Mouse (Mus musculus): ENCODE data around the gene Cxcl1. TPM values are rescaled to one million over a fixed set of nuclear protein-coding genes. Genes with fewer than 3 reads are reported as not detected.

Cxcl1 gene
- total RNA-seq, 2 experiments from 2014 or later: 1.1 to 1.3 TPM

DNA sequence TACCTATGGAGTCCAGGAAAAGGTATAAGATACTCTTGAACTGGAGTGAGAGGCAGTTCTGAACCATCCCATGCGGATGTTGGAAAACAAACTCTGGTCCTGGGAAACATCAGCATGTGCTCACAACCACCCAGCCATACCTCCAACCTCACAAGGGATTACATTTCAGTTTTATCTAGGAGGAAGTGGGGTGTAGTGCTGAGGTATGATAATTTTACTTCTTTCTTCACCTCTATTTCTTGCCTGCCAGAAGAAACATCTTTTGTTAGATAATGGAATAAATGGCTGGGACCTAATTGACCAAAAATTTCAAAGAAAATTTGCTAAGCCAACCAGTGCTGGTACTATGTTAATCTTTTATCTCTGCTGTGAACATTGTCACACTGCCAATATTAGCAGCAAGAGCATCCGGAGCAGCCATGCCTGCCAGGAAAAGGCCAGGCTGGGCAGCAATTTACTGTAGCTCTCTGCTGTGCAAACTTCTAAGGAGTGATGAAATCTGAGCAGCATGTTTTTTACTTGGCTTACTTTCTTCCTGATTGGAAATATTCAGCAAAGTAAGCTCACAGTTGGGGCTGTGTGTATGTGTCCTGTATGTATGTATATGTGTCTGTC, 6.3 kb upstream of the Cxcl1 start:
- DNase-seq (ENCODE audit: low spot score in 2 of 2): no peak

DNA sequence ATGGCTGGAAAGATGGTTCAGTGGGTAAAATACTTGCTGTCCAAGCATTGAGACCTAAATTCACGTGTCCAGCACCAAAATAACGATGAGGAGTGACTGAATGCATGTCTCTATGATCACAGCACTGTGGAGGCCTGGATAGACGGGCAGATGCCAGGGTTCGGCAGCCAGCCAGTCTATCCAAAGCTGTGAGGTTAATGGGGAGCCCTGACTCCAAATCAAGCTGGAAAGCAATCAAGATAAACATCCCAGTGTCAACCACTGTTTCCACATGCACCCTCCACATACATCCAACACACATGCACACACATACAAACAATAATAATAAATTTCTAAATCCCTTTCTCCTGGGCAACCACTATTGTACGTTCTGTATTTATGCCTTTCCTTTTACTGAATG, 2.4 kb upstream of the Cxcl1 start:
- DNase-seq (ENCODE audit: low spot score in 2 of 2): no peak

DNA sequence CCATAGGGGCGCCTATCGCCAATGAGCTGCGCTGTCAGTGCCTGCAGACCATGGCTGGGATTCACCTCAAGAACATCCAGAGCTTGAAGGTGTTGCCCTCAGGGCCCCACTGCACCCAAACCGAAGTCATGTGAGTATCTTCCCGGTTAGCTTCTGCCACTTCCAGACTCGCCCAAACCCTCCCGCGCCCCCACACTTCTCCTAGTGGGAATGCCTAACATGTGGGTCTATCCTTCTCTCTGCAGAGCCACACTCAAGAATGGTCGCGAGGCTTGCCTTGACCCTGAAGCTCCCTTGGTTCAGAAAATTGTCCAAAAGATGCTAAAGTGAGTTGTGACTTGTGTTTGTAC, 398 bp downstream of the Cxcl1 start:
- no peak for DNase-seq (ENCODE audit: low spot score in 2 of 2)

DNA sequence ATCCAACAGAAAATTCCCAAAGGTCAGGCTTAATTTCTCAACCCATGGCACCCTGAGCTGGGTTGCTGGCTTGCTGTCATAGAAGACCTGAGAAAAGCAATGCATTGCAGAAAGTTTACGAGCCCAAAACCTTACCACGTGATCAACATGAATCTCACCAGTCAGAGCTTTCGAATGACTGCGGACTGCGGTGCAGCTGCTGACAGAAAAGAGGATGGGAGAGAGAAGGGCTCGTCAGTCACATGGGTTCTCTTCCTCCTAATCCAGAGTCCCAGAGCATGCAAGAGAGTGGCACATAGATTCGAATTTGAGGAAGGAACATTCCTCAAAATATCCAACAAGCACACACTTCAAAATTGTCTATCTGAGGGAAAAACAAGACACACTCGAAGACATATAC, 3.2 kb downstream of the Cxcl1 start:
- DNase-seq (ENCODE audit: low spot score in 2 of 2): no peak

DNA sequence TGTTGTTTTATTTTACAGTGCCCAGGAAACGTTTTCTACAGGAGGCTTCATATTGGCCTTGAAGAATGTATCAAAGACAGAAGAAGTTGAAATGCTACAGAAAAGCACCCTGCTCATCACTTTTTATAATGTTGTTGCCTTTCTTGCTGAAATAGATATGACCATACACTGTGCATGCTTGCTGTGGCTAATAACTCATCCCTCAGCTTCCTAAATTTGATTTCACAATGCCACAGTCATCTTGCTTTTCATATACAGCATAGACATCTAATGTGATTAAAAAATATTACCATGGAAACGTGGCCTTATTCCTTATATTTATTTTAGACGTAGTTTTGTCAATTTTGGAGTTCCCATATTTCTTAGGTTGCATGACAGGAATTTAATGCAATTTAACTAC, 6.4 kb downstream of the Cxcl1 start:
- no peak for DNase-seq (ENCODE audit: low spot score in 2 of 2)

DNA sequence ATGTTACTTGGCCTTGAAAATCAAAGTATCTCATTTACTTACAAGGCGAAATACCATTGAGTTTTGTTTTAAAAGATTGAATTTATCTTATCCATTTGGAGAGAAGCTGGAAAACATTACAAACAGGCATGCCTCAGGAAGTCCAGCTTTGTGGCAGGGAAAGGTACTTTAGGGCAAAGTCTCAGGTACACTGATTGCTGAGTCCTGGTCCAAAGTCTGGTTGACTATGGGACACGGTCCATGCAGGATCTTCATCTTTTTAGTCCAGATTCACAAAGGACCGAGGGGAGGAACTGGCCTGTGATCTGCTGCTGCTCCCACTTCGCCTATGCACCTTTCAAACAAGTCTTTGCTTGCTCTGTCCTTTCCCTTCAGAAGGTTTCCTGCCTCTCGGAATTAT, 8.3 kb downstream of the Cxcl1 start:
- no peak for DNase-seq (ENCODE audit: low spot score in 2 of 2)

DNA sequence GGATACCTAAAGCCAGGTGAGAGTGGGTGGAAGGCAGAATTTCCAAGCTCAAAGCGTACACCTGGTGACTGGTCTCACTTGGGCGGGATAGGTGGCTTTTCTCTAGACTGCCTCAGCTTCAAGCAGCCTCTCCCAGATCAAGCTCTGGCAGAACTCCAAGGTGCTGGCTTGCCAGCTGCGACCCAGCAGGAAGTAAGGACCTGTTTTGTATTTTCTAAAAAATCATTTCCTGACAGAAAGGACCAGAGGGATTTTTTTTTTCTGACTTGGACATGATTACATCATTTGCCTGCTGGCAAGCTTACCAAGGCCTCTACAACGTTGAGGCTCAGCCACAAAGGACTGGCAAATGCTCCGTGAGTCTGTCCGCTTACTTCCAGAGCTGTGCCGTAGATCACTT, 9.1 kb downstream of the Cxcl1 start:
- DNase-seq (ENCODE audit: low spot score in 2 of 2): peak in 1 of 2 experiments; percentile 44

DNA sequence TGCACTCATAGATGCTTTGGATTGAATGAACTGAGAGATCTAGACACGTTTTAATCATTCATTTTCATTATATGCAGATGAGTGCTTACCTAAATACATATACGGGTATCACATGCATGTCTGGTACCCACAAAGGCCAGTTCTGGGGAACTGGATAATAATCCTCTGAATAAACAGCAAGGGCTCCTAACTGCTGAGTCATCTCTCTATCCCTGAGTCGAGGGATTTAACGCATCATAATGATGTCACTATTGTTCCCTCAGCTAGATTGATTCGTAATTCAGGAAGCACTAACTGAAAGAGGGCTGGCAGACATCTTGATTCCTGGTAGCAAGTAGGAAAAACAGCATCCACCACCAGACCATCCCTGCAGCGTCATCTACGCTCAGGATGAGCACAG, 9.6 kb downstream of the Cxcl1 start:
- DNase-seq (ENCODE audit: low spot score in 2 of 2): no peak

DNA sequence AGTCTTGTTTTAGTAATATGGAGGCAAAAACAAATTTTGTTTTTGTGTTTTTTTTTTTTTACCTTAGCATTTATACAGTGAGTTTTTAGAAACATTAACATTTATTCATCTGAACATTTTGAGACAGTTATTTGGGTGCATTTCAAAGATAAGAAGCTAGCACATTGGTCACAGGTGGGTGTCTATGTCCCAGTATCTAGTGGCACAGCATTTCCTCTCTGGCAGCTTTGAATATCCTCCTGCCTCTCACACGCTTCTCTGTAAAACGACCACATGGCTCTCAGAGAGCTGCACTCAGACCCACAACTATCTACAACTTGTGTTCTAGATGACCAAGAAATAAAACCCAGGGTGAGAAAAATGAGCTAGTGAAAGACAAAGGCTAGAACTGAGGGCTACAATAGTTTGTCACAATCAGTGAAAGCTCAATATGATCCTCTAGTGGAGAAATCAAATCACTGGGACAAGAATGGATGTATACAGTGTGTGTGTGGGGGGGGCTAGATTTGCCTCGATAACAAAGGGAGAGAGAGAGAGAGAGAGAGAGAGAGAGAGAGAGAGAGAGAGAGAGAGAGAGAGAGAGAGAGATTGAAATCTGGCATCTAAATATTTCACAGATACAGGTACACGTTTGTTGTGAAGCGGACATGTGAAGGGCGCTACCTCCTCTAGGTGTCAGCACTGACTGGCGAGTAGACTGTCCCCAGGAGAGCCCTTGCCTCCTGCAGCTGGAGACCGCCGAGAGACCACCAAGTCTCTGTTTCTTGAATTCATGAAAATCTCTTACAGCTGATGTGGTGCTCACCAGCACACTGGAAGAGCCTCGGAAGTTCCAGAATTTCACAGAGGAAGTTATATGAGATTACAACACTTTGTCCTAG, 11.6 kb downstream of the Cxcl1 start:
- no peak for DNase-seq (ENCODE audit: low spot score in 2 of 2)

DNA sequence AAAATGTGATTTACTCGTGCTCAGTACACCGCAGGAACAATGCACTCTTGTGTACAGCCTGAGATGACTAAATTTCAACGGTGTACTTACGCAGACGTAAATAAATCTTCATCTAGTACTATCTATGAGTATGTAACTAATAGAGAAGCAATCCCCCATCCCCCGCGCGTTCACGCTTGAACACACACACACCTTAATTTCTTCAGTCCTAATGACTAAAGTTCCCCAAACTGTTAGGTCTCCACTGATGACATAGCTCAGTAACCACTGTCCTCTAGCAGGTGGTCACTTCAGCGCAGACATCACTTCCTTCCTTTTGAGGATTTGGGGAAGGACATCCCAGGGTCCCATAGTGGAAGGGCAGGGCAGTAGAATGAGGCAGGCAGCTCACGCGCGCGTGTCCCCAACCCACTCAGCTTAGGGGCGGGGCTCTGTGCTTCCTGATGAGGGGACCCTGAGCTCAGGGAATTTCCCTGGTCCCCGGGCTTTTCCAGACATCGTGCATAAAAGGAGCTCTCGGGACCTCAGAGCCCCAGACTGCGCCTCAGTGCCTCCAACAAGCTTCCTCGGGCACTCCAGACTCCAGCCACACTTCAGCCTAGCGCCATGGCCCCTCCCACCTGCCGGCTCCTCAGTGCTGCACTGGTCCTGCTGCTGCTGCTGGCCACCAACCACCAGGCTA, 12.4 kb downstream of the Cxcl1 start, which contains the start of gene Cxcl2:
Cxcl2 (plus strand) TSS at position 533 of the 682 bp plus-strand sequence.
- DNase-seq (ENCODE audit: low spot score in 2 of 2): no peak

DNA sequence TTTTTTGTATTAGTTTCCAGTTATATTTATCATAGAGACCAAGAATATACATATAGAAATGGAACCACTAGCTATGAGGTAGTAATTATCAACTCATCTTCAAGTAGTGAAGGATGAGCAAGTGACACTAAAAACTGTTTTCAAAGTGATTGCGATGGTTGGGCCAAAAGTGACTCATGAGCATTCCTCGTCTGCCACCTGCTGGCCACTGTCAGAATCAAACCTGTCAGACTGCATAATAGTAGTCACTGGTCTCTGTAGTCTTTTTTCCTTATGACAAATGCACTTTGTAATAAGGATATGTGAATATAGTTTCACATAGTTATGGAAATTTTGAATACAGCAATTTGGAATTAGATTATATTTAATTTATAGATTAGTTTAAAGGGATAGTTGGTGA, 17.9 kb downstream of the Cxcl1 start:
- peak; percentile 75 to 79 for DNase-seq (ENCODE audit: low spot score in 2 of 2)

DNA sequence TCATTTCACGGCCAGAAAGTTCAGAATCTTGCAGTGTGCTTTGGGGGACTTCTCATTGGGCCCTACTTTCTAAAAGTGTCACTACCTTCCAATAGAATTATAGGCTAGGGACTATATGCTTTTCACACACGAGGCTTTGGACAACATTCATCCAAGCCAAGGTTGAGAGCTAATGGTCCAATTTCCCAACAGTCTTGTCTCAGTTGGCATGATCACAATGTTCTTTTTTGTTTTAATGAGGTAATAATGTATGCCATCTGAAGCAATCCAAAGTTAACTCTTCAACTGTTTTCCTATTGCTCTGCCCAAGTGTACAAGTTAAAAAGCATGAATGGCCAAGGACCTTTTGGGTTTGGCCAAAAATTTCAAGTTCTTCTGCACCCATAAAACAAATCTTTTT, 28.5 kb downstream of the Cxcl1 start:
- no peak for DNase-seq (ENCODE audit: low spot score in 2 of 2)

DNA sequence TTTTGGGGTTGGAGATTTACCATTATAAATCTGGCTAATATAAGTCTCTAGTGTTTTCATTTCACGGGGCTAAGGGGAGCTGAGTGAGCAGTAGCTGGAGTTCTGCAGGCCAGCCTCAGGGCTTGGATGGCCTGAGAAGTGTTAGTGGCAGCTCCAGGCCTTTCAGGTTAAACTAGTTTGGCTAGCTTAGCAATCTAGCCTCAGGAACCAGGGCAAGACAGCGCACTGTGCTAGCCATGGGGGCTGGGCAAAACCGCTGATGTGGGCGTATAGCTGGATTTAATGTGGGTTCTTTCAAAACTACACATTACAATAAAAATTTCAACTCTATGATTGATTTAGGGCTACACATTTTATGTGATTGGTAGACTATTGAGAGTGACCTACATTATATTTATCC, 31.9 kb downstream of the Cxcl1 start:
- DNase-seq (ENCODE audit: low spot score in 2 of 2): no peak

DNA sequence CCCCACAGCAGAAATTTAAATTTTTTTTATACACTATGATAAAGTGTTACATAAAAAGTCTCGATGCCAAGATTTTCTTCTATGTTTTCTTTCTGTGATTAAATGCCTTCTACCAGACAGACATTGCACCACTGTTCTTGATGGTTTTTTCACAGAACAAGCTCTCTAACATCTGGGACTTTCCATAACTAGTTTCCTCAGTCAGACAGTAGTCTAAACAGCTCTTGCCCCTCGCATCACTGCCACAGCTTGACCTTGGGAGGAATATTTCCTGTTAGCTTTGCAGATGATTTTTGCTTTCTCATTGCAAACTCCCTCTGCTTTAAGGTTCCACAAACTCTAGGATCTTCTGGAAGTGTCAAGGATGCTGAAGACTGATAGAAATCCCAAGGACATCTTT, 39.5 kb downstream of the Cxcl1 start:
- no peak for DNase-seq (ENCODE audit: low spot score in 2 of 2)

DNA sequence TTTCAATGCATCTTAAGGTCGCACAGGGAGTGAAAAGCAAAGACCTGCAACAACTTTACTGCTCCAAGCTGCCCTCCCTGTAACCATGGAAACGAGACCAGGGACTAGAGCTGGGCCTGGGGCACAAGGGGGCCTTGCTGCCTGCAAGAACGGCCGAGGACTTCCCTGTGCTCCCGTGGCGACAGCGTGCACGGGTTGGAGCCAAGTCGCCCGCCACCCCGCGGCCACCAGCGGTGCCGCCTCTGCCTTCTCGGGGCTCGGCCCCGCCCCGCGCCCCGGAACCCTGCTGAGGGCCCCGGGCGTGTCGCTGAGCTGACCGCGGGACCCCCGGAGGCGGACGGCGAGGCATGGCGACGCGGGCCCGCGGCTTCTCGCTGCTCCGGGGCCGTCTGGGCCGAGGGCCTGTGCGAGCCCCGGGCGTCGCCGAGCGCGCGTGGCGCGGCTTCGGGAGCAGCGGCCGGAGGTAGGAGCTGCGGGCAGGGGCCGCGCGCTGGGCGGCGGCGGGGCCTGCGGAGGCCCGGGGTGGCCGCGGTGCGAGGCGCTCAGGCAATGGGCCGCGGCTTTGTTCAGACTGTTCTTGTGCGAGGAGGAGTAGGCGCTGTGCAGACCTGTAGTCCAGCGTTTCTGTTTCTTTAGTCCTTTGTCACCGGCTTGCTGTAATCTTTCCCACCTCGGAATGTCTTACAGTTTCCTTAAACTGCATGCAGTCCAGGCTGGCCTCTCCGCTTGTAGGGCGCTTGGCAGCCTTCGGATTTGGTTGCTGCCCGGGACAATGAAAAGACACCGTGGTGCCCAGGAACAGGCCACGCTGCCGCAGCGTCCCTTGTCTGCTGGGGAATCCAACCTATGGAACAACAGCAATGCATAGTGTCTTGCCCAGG, 40.2 kb downstream of the Cxcl1 start, which contains the start of gene Mthfd2l:
Mthfd2l (plus strand) TSS at position 147 of the 881 bp plus-strand sequence.
- peak; percentile 81 to 88 for DNase-seq (ENCODE audit: low spot score in 2 of 2)

DNA sequence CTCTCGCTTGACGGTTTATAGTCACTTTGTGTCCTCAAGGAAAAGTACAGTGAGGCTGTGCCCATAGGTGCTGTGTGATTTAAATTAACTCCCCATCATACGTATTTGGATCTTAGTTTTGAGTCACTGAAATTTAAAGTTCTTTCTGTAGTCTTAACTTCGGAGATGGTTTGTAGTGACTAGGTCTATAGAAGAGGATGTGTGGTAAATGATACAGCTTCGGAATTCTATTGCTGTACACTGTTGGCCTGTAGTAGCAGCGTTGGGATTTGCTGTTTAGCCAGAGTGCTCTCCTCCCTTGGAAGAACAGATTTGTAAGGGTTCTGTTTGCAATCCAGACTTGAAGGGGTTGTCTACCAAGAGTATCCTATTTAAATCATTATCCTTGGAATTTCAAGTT, 40.9 kb downstream of the Cxcl1 start:
- no peak for DNase-seq (ENCODE audit: low spot score in 2 of 2)

DNA sequence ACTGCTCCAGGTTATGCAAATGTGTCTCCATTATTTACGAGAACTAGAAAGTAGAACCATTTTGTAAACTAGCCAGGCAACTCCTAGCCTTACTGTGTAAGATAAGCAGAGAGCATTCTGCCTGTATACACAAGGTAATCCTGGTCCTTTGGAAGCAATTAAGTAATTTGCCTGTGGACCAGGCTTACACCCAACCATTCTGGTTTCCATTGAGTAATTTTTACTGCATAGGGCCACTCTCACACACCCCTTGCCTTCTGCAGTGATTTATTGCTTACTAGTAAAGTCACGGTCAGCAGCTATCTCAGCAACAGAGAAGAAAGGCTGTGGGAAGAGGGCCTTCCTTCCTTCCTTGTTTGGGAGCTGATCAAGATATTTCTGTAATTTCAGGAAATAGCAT, 45.7 kb downstream of the Cxcl1 start:
- DNase-seq (ENCODE audit: low spot score in 2 of 2): no peak
